Mouse (Mus musculus) brain, embryonic 14.5 days (tissue): ENCODE results near the gene Masp1.

Source experiments
- CTCF ChIP-seq: fragments of 200-500 bp; IDR thresholded peaks from 2 replicates; pipeline ENCODE4 v1.5.1; 2012; ENCODE audit warnings: inconsistent platforms, mild to moderate bottlenecking, moderate library complexity, borderline replicate concordance; ENCODE audit not compliant: insufficient read depth, insufficient read length; ENCODE audit errors: extremely low read depth
- POLR2A ChIP-seq: fragments of 200-500 bp; IDR thresholded peaks from 2 replicates; pipeline ENCODE4 v1.6.1; 2012; ENCODE audit warnings: mild to moderate bottlenecking, inconsistent platforms, borderline replicate concordance; ENCODE audit not compliant: poor library complexity, insufficient read depth, insufficient read length, severe bottlenecking; ENCODE audit errors: extremely low read depth

DNA sequence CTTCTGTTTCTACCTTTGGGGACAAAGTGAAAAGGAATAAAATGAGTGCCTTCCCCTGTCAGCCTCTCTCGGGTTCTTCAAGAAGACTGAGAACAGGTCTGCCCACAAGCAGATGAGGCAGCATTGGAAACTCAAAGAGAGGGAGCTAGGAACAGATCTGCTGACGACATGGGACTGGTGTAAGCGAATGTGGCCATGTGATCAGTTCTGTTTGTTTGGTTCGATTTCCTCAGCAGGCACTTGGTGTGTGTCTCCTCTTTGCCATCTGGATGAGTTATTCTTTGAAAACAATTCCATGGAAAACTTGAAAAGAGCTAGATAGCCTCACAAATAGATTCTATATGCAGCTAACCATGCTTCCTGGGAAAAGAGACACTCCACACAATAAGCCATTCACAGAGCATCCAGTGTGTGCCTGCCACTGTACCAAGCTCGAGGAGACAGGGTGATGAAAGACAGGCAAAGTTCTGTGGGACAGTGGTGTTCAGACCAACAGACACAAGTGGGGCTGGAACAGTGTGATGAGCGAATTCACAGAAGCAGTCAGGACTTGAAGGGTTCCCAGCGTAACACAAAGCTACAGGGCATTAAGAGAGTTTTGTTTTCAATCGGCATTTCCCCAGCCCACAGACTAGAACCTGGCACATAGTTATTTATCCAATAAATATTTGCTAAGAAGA lies 24.2 kb downstream of the Masp1 start:
- TF ChIP-seq POLR2A (no peak), CTCF (no peak)
